Mouse (Mus musculus) neural tube, embryonic 14.5 days (tissue): ENCODE measurements around the gene Carns1. TPM values are rescaled to one million over a fixed set of nuclear protein-coding genes. Genes with fewer than 3 reads are reported as not detected.
"Not testable (repeated sequence)": the region's sequence is repeated elsewhere in the genome, so short reads cannot be mapped to it uniquely, and the experiment has no call there.

Experiments used
- ATAC-seq: fragments of 200-750 bp; cut with Nextera tagmentation; 2 replicates; pipeline ENCODE4 v1.8.0; 2017; ENCODE audit warnings: low read depth, mild to moderate bottlenecking, moderate TSS enrichment, moderate library complexity
- H3K27ac ChIP-seq: fragments of 300-500 bp; sonication (generic); 2 replicates; pipeline ENCODE4 v1.5.1; 2014; ENCODE audit warnings: low read depth, mild to moderate bottlenecking, control low read depth, low read length, moderate library complexity, mixed read lengths
- H3K27me3 ChIP-seq: fragments of 300-500 bp; sonication (generic); 2 replicates; pipeline ENCODE4 v1.6.1; 2014; ENCODE audit warnings: low read length; ENCODE audit not compliant: control insufficient read depth, insufficient read depth
- H3K36me3 ChIP-seq: fragments of 300-500 bp; sonication (generic); 2 replicates; pipeline ENCODE4 v1.6.1; 2014; ENCODE audit warnings: low read length, mixed read lengths; ENCODE audit not compliant: control insufficient read depth, insufficient read depth
- H3K4me1 ChIP-seq: fragments of 300-500 bp; sonication (generic); 2 replicates; pipeline ENCODE4 v1.6.1; 2014; ENCODE audit warnings: low read length; ENCODE audit not compliant: control insufficient read depth, insufficient read depth
- H3K4me2 ChIP-seq: fragments of 300-500 bp; sonication (generic); 2 replicates; pipeline ENCODE4 v1.6.1; 2014; ENCODE audit warnings: mild to moderate bottlenecking, low read depth, low read length, control low read depth
- H3K4me3 ChIP-seq: fragments of 300-500 bp; sonication (generic); 2 replicates; pipeline ENCODE4 v1.5.1; 2014; ENCODE audit warnings: low read depth, low read length, control low read depth, mixed read lengths
- H3K9ac ChIP-seq: fragments of 300-500 bp; sonication (generic); replicated peaks from 2 replicates; pipeline ENCODE4 v1.6.1; 2014; ENCODE audit warnings: low read depth, mild to moderate bottlenecking, control low read depth, low read length, mixed read lengths
- H3K9me3 ChIP-seq: fragments of 300-500 bp; sonication (generic); 2 replicates; pipeline ENCODE4 v1.6.1; 2016; ENCODE audit warnings: low read length; ENCODE audit not compliant: control insufficient read depth
- WGBS: fragments of 180-500 bp; shearing (Covaris S2); extraction: QIAGEN DNeasy Blood & Tissue Kit; methylation state at CpG from one replicate; pipeline ENCODE4 v1.1.7; 2014; 5-methylcytosine and 5-hydroxymethylcytosine counted together
- polyA plus RNA-seq: library from polyadenylated mRNA; unstranded; fragments of >200 nt; fragmentation: Nextera tagmentation; extraction: Ambion mirVana; gene quantifications from 2 replicates; pipeline ENCODE4 v1.2.1, GENCODE M21; 2014

Carns1 gene
- polyA plus RNA-seq, 1 experiment from 2014 or later, result 3.0 TPM

- peak overlapping the region; percentile 34; the same call in 1 of the 2 replicates for H3K27ac ChIP-seq
- not testable (repeated sequence) for H3K27me3 ChIP-seq, H3K9me3 ChIP-seq, ATAC-seq
- peak overlapping the region; percentile 56 for H3K4me2 ChIP-seq
- 24% methylated on average over 4 of the region's 4 CpGs for WGBS
- H3K9ac ChIP-seq, result peak overlapping the region; percentile 78
- H3K4me1 ChIP-seq, result peaks cover 12% of the 10 kb centered on the region
- H3K36me3 ChIP-seq, result peaks cover 17% of the 10 kb centered on the region
- H3K4me3 ChIP-seq, result peak overlapping the region; percentile 68
These were observed 50.0 kb downstream of the Carns1 start for GRCm38 (mm10) chr19:4125268-4125667.

GRCm38 (mm10) chr19:4124432-4124831 is 50.8 kb downstream of the Carns1 start:
- peaks cover 13% of the 10 kb centered on the region for H3K4me1 ChIP-seq
- peaks cover 10% of the 10 kb centered on the region; the same call in 1 of the 2 replicates for H3K36me3 ChIP-seq
- H3K9ac ChIP-seq, result no peak overlapping the region
- H3K4me2 ChIP-seq, result no peak overlapping the region
- ATAC-seq, result no peak
- no peak overlapping the region for H3K27ac ChIP-seq
- no peaks in the 10 kb centered on the region for H3K9me3 ChIP-seq
- WGBS, result 89% methylated on average over 4 of the region's 4 CpGs
- no peak overlapping the region for H3K4me3 ChIP-seq
- no peaks in the 10 kb centered on the region for H3K27me3 ChIP-seq

GRCm38 (mm10) chr19:4122411-4123370 is 52.6 kb downstream of the Carns1 start:
- Histone ChIP-seq H3K4me1 (peaks cover 13% of the 10 kb centered on the region), H3K27ac (no peak overlapping the region), H3K9ac (no peak overlapping the region), H3K36me3 (no peaks in the 10 kb centered on the region), H3K27me3 (no peaks in the 10 kb centered on the region), H3K4me2 (no peak overlapping the region), H3K4me3 (no peak overlapping the region), H3K9me3 (no peaks in the 10 kb centered on the region)
- 87% methylated on average over 7 of the region's 7 CpGs for WGBS
- ATAC-seq, result no peak

GRCm38 (mm10) chr19:4121896-4122295 is 53.4 kb downstream of the Carns1 start:
- ATAC-seq, H3K4me2 ChIP-seq, H3K27me3 ChIP-seq, H3K36me3 ChIP-seq, H3K4me3 ChIP-seq, H3K9me3 ChIP-seq, H3K9ac ChIP-seq, H3K27ac ChIP-seq: not testable (repeated sequence)
- WGBS, result 56% methylated on average over 6 of the region's 6 CpGs
- H3K4me1 ChIP-seq, result peaks cover 10% of the 10 kb centered on the region

GRCm38 (mm10) chr19:4121097-4121805 is 54.0 kb downstream of the Carns1 start:
- peak overlapping the region; percentile 76; the same call in 1 of the 2 replicates for H3K27ac ChIP-seq
- H3K4me2 ChIP-seq, result peak overlapping the region; percentile 41
- 4% methylated on average over 38 of the region's 38 CpGs for WGBS
- peak overlapping the region; percentile 43; the same call in 1 of the 2 replicates for H3K9ac ChIP-seq
- peak; percentile 84 for ATAC-seq
- H3K27me3 ChIP-seq, result no peaks in the 10 kb centered on the region
- H3K4me1 ChIP-seq, result peaks cover 6% of the 10 kb centered on the region; the same call in 1 of the 2 replicates
- peak overlapping the region; percentile 40 for H3K4me3 ChIP-seq
- peaks cover 4% of the 10 kb centered on the region; the same call in 1 of the 2 replicates for H3K36me3 ChIP-seq
- no peaks in the 10 kb centered on the region for H3K9me3 ChIP-seq

- Histone ChIP-seq H3K36me3 (peaks cover 6% of the 10 kb centered on the region), H3K4me3 (peak overlapping the region; percentile 40; the same call in 1 of the 2 replicates), H3K4me2 (peak overlapping the region; percentile 41), H3K9ac (no peak overlapping the region), H3K27ac (no peak overlapping the region), H3K27me3 (no peaks in the 10 kb centered on the region), H3K9me3 (no peaks in the 10 kb centered on the region), H3K4me1 (peaks cover 6% of the 10 kb centered on the region; the same call in 1 of the 2 replicates)
- 93% methylated on average over 2 of the region's 2 CpGs for WGBS
- no peak for ATAC-seq
These were observed 54.8 kb downstream of the Carns1 start for GRCm38 (mm10) chr19:4120496-4120895.

GRCm38 (mm10) chr19:4119716-4120487 is 55.4 kb downstream of the Carns1 start:
- no peaks in the 10 kb centered on the region for H3K27me3 ChIP-seq
- WGBS, result 95% methylated on average over 6 of the region's 6 CpGs
- ATAC-seq, result no peak
- no peaks in the 10 kb centered on the region for H3K9me3 ChIP-seq
- H3K4me2 ChIP-seq, result no peak overlapping the region
- H3K4me3 ChIP-seq, result no peak overlapping the region
- no peak overlapping the region for H3K9ac ChIP-seq
- H3K4me1 ChIP-seq, result peaks cover 6% of the 10 kb centered on the region; the same call in 1 of the 2 replicates
- no peak overlapping the region for H3K27ac ChIP-seq
- H3K36me3 ChIP-seq, result peaks cover 12% of the 10 kb centered on the region

- WGBS, result 97% methylated on average over 2 of the region's 2 CpGs
- Histone ChIP-seq H3K27me3 (no peaks in the 10 kb centered on the region), H3K4me3 (no peak overlapping the region), H3K4me1 (peaks cover 6% of the 10 kb centered on the region; the same call in 1 of the 2 replicates), H3K9me3 (no peaks in the 10 kb centered on the region), H3K27ac (no peak overlapping the region), H3K36me3 (peaks cover 27% of the 10 kb centered on the region), H3K4me2 (no peak overlapping the region), H3K9ac (no peak overlapping the region)
- no peak for ATAC-seq
These were observed 56.9 kb downstream of the Carns1 start for GRCm38 (mm10) chr19:4118350-4118749.
